Mouse (Mus musculus) layer of hippocampus, adult 2 months (tissue): ENCODE results near the gene Fap. TPM values are rescaled to one million over a fixed set of nuclear protein-coding genes. Genes with fewer than 3 reads are reported as not detected.

ENCODE experiments used
- DNase-seq, 2 experiments: peaks; one replicate each; pipeline ENCODE4 v3.0.0; 2022; ENCODE audit warnings: low spot score in 2 of 2
- H3K27ac ChIP-seq: fragments of 200-600 bp; 2 replicates; pipeline ENCODE4 v1.8.1; 2022
- H3K4me3 ChIP-seq: fragments of 200-600 bp; 2 replicates; pipeline ENCODE4 v1.8.1; 2022; ENCODE audit warnings: mild to moderate bottlenecking
- CTCF ChIP-seq: fragments of 200-600 bp; conservative IDR thresholded peaks from 2 replicates; pipeline ENCODE4 v1.8.1; 2022; ENCODE audit warnings: antibody characterized with exemption, mild to moderate bottlenecking, moderate library complexity
- long read RNA-seq, 2 experiments: library from polyadenylated mRNA; stranded (forward); transcript quantifications; one replicate each; pipeline ENCODE4 v2.0.0; 2021; ENCODE audit warnings: borderline mapping rate in 2 of 2
- total RNA-seq, 2 experiments: library from RNA; stranded (reverse); gene quantifications; 2 replicates each; pipeline ENCODE4 v1.2.3; 2021

Fap gene
- under 1 TPM; 0.74 to 0.88 TPM for total RNA-seq
- long read RNA-seq, experiment 1, partial matches to known transcripts, result 1 of 1 reads
- long read RNA-seq, experiment 1, other reads (novel, unspliced or antisense), result 0 of 1 reads
- long read RNA-seq, experiment 2, result 0 reads

GRCm38 (mm10) chr2:62573753-62574159, at the start of gene Fap:
TSS of gene Fap (minus strand) at chr2:62574075.
- TF ChIP-seq CTCF, result no peak
- 0 out of 2 replicates have a peak within 1 kb of the TSS, but pooled peaks have one; percentile 2 for H3K27ac ChIP-seq
- no peak for DNase-seq
- H3K4me3 ChIP-seq, result no peak within 1 kb of the TSS; the same call in 1 of the 2 replicates

- Histone ChIP-seq H3K4me3 (no peak overlapping the region), H3K27ac (no peak overlapping the region)
- TF ChIP-seq CTCF, result no peak
- no peak for DNase-seq
Observed at GRCm38 (mm10) chr2:62623024-62623441, 49.2 kb upstream of the Fap start.

- Histone ChIP-seq H3K4me3 (no peak overlapping the region), H3K27ac (no peak overlapping the region)
- TF ChIP-seq CTCF, result no peak
- no peak for DNase-seq
Observed at GRCm38 (mm10) chr2:62619679-62620078, 45.8 kb upstream of the Fap start.

DNA sequence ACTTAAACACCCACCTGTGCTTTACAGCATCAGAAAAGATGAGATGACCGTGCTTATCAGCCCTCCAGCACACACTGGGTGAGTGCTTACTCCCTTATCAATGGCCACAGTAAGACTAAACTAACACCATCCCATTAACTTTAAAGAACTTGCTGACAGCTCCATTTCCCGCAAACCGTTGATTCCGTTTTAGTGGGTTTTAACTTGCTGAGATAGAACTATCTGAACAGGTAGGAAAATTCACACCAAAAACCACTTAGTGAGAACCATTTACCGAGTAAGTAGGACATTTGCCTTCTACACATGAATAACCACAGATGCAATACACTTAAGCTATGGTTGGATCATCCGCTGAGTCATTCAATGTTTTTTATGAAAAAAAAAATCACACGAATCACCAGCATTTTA, 45.1 kb upstream of the Fap start:
- no peak for TF ChIP-seq CTCF
- Histone ChIP-seq H3K4me3 (no peak overlapping the region), H3K27ac (no peak overlapping the region)
- no peak for DNase-seq

- TF ChIP-seq CTCF, result no peak
- Histone ChIP-seq H3K4me3 (no peak overlapping the region), H3K27ac (no peak overlapping the region)
- DNase-seq, result no peak
Observed at GRCm38 (mm10) chr2:62613133-62613532, 39.3 kb upstream of the Fap start.

DNA sequence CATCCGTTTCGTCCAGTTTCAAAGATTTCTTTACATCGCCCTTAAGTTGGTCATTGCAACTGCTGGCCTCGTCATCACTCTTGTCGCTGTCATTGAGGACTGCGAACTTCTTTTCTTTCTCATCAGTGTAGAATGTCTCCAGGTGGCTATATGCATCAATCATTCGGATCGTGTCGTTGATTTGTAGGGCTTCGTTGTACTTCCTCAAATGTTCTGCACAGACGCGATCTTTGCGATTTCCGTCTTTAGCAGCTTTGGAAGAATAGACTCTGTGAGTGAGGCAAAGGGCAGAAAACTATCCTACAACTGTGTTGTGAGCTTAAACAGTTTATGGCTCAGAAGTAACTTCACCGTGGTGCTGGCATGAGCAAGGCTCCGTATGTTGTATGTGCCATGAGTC, 32.3 kb upstream of the Fap start:
- no peak for DNase-seq
- TF ChIP-seq CTCF, result no peak
- no peak overlapping the region for H3K27ac ChIP-seq
- no peak overlapping the region for H3K4me3 ChIP-seq

- TF ChIP-seq CTCF, result no peak
- DNase-seq, result no peak
- Histone ChIP-seq H3K4me3 (no peak overlapping the region), H3K27ac (no peak overlapping the region)
Observed at GRCm38 (mm10) chr2:62603530-62603929, 29.7 kb upstream of the Fap start.

DNA sequence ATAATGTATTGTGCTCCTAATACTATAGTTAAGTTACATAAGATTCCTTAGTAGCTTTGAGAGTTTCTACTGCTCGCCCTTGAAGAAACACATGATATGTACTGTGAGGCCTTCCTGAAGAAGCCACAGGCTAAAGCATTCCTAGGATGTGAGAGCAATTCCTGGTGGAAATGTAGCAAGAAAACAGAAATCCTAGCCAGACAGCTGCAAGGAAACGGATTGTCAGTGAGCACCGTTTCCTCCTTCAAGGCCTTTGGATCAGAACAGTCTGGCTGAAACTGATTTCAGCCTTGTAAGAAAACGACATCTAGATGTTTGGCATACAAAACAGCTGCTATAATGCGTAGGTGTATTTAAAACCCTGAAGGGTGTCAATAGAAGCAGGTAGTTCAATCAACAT, 22.7 kb upstream of the Fap start:
- H3K4me3 ChIP-seq, result no peak overlapping the region
- TF ChIP-seq CTCF, result no peak

DNA sequence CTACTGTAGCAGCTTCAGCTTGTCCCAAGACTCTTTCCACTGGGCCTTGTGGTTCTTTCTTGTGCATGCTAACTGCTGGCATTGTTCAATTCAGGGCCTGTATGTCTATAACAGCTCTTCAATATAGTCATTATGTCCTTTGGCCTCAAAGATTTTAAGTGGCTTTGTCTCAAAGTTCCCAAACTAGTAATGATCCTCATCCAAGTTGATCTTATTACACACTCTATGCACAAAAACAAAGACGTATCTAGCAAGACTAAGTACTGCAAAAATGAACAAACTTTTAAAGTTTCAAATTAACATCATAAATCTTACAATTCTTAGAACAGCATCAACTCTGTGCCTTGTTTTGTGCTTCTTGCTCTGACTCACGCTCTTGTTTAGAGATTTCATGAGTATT, 20.6 kb upstream of the Fap start:
- no peak for DNase-seq
- no peak overlapping the region for H3K4me3 ChIP-seq
- no peak for TF ChIP-seq CTCF
- no peak overlapping the region for H3K27ac ChIP-seq

More for the DNA sequence above, 22.7 kb upstream of the Fap start:
- DNase-seq, result no peak
- no peak overlapping the region for H3K27ac ChIP-seq

GRCm38 (mm10) chr2:62591555-62591954, 17.7 kb upstream of the Fap start:
- TF ChIP-seq CTCF, result no peak
- DNase-seq, result no peak
- Histone ChIP-seq H3K27ac (no peak overlapping the region), H3K4me3 (no peak overlapping the region)

- Histone ChIP-seq H3K4me3 (no peak overlapping the region), H3K27ac (no peak overlapping the region)
- TF ChIP-seq CTCF, result no peak
- no peak for DNase-seq
Observed at GRCm38 (mm10) chr2:62589333-62589732, 15.5 kb upstream of the Fap start.

- H3K27ac ChIP-seq, result no peak overlapping the region
- no peak overlapping the region for H3K4me3 ChIP-seq
- no peak for DNase-seq
- no peak for TF ChIP-seq CTCF
Observed at GRCm38 (mm10) chr2:62585769-62586168, 11.9 kb upstream of the Fap start.

DNA sequence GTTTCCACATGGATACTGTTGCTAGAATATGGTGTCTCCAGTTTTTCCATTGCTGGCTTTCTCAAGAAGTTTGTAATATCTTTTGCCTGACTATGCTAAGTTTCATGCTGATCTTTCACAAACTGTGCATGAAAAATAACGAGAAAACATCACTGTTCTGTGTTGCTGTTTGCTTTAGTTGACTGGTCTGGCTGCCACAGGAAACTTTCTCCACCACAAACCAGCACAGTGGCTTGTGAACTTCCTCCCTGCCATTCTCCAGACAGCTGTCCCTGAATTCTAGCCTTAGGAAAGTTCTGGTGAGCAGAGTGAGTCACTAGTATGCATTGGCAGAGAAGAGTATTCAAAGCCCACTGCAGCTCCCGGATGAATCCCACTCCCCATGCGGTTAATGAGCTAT, 1.1 kb upstream of the Fap start:
- no peak overlapping the region for H3K4me3 ChIP-seq
- no peak overlapping the region for H3K27ac ChIP-seq
- DNase-seq, result no peak
- TF ChIP-seq CTCF, result no peak

GRCm38 (mm10) chr2:62574250-62574649, 375 bp upstream of the Fap start:
- Histone ChIP-seq H3K4me3 (no peak overlapping the region), H3K27ac (no peak overlapping the region)
- DNase-seq, result peak in 1 of 2 experiments; percentile 13
- TF ChIP-seq CTCF, result no peak

- Histone ChIP-seq H3K27ac (0 out of 2 replicates have a peak overlapping the region, but pooled peaks have one; percentile 2), H3K4me3 (no peak overlapping the region; the same call in 1 of the 2 replicates)
- DNase-seq, result no peak
- no peak for TF ChIP-seq CTCF
Observed at GRCm38 (mm10) chr2:62573099-62573752, 649 bp downstream of the Fap start.
